Comparison of ENCODE assay signal across 10 mouse cellular contexts in the genomic region with DNA sequence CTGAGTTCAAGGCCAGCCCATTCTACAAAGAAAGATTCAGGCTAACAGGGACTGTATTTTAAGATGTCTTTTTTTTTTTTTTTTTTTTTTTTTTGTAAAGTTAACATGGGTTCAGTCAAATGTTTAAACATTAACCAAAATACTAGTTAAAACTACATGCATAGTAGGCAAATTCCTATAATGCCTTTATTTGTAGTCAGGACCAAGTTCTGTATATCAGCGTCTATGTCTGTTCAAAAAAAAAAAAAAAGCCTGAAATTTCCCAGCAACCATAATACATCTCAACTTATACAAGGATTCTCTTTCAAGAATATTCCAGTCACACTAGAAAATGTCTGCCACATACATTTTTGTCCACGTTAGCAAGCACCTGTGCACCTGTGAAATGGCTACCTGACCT. TPM values are rescaled to one million over a fixed set of nuclear protein-coding genes. Genes with fewer than 3 reads are reported as not detected.
A peak's percentile ranks its signal among the peaks of the same experiment; 100 is the strongest.
DNase-seq lines count a peak whose midpoint lies in the region; ATAC-seq lines count a peak whose summit lies in the region.
"Had no signal": no experiment of that assay in that cellular context is flagged by ENCODE, and none has a peak within 500 bp of the region (broad histone marks: within the 10 kb centered on the region; RNA-seq: fewer than 3 reads in every experiment).

No protein-coding gene starts in this region.

- H3K4me1 ChIP-seq in heart, embryonic 14.5 days (ENCODE audit: control insufficient read depth in 2 of 2, insufficient read depth in 2 of 2, low read length in 2 of 2): peaks cover 10 to 25% of the 10 kb centered on the region in 2 experiments
- no peaks in the 10 kb centered on the region for H3K4me1 ChIP-seq in embryonic facial prominence, embryonic 11.5 days (ENCODE audit: control insufficient read depth, insufficient read depth, low read length)
- H3K4me1 ChIP-seq in hindbrain, embryonic 15.5 days (replicated peaks): peaks cover 44% of the 10 kb centered on the region
- H3K4me1 ChIP-seq in midbrain, embryonic 11.5 days (ENCODE audit: control insufficient read depth, insufficient read depth, low read length): peaks cover 21% of the 10 kb centered on the region

- H3K27me3 ChIP-seq in heart, embryonic 14.5 days (ENCODE audit: control insufficient read depth, insufficient read depth, low read length): no peaks in the 10 kb centered on the region
- H3K27me3 ChIP-seq in embryonic facial prominence, embryonic 11.5 days (ENCODE audit: control insufficient read depth, insufficient read depth, low read length): no peaks in the 10 kb centered on the region
- H3K27me3 ChIP-seq in hindbrain, embryonic 15.5 days: no peaks in the 10 kb centered on the region
- no peaks in the 10 kb centered on the region for H3K27me3 ChIP-seq in midbrain, embryonic 11.5 days (ENCODE audit: control insufficient read depth, insufficient read depth, low read length)

- no peak overlapping the region for H3K27ac ChIP-seq in heart, embryonic 14.5 days (replicated peaks in 1 of 2; ENCODE audit: control insufficient read depth in 1 of 2, insufficient read depth in 1 of 2, low read depth in 2 of 2, low read length in 2 of 2)
- no peak overlapping the region for H3K27ac ChIP-seq in embryonic facial prominence, embryonic 11.5 days (replicated peaks; ENCODE audit: low read depth, low read length)
- H3K27ac ChIP-seq in hindbrain, embryonic 15.5 days (replicated peaks): no peak overlapping the region
- H3K27ac ChIP-seq in midbrain, embryonic 11.5 days (ENCODE audit: low read depth, low read length): no peak overlapping the region

- no peak for ATAC-seq in heart, embryonic 14.5 days (ENCODE audit: insufficient number of reproducible peaks, insufficient read depth, low FRiP score, low read depth)
- ATAC-seq in embryonic facial prominence, embryonic 11.5 days (replicated peaks; ENCODE audit: insufficient number of reproducible peaks, low FRiP score, low TSS enrichment, low read depth): no peak
- no peak for ATAC-seq in hindbrain, embryonic 15.5 days (ENCODE audit: low FRiP score, low read depth)
- no peak for ATAC-seq in midbrain, embryonic 11.5 days (ENCODE audit: low FRiP score)
- no peak for ATAC-seq in cerebellum, adult (ENCODE audit: insufficient number of reproducible peaks, low FRiP score, low TSS enrichment)
- ATAC-seq in megakaryocyte, adult 5-6 weeks (ENCODE audit: poor library complexity, severe bottlenecking): no peak

- DNase-seq in heart, adult 9 months (ENCODE audit: low spot score in 2 of 2): no peak
- no peak for DNase-seq in embryonic facial prominence, embryonic 11.5 days (ENCODE audit: low spot score)
- DNase-seq in midbrain, embryonic 11.5 days (ENCODE audit: low spot score, missing footprints): no peak
- no peak for DNase-seq in kidney, postnatal 25 days
- DNase-seq: layer of hippocampus, postnatal 36 days; thymus, postnatal 25 days had no signal

- H3K4me3 ChIP-seq in heart, embryonic 14.5 days (ENCODE audit: control insufficient read depth in 1 of 2, insufficient read depth in 1 of 2, low read depth in 1 of 2, low read length in 2 of 2): peak overlapping the region in 1 of 2 experiments; percentile 98; a peak in 2 of 4 replicates
- peak overlapping the region; percentile 76; the same call in 1 of the 2 replicates for H3K4me3 ChIP-seq in embryonic facial prominence, embryonic 11.5 days (ENCODE audit: low read depth, low read length)
- H3K4me3 ChIP-seq in hindbrain, embryonic 15.5 days: peak overlapping the region; percentile 98
- H3K4me3 ChIP-seq in midbrain, embryonic 11.5 days (ENCODE audit: low read depth, low read length): peak overlapping the region; percentile 83

- H3K4me2 ChIP-seq in heart, embryonic 14.5 days (ENCODE audit: low read length): peak overlapping the region; percentile 73
- peak overlapping the region; percentile 47 for H3K4me2 ChIP-seq in embryonic facial prominence, embryonic 11.5 days (ENCODE audit: low read depth, low read length)
- H3K4me2 ChIP-seq in hindbrain, embryonic 15.5 days: peak overlapping the region; percentile 61
- peak overlapping the region; percentile 57 for H3K4me2 ChIP-seq in midbrain, embryonic 11.5 days

- no peaks in the 10 kb centered on the region for H3K9me3 ChIP-seq in heart, embryonic 14.5 days (ENCODE audit: control insufficient read depth, low read length)
- H3K9me3 ChIP-seq in embryonic facial prominence, embryonic 11.5 days (replicated peaks; ENCODE audit: control insufficient read depth, low read length): no peaks in the 10 kb centered on the region
- no peaks in the 10 kb centered on the region for H3K9me3 ChIP-seq in hindbrain, embryonic 15.5 days
- H3K9me3 ChIP-seq in midbrain, embryonic 11.5 days (ENCODE audit: control insufficient read depth, low read length): no peaks in the 10 kb centered on the region

- 67% methylated on average over 2 of the region's 2 CpGs for WGBS in heart, embryonic 14.5 days
- 83% methylated on average over 2 of the region's 2 CpGs for WGBS in embryonic facial prominence, embryonic 11.5 days
- WGBS in hindbrain, embryonic 15.5 days: 72% methylated on average over 2 of the region's 2 CpGs
- WGBS in midbrain, embryonic 11.5 days: 82% methylated on average over 2 of the region's 2 CpGs

- peaks cover 25% of the 10 kb centered on the region for H3K36me3 ChIP-seq in heart, embryonic 14.5 days (ENCODE audit: control insufficient read depth, insufficient read depth, low read length)
- 0 out of 2 replicates have a peak, but pooled peaks cover 2% of the 10 kb centered on the region for H3K36me3 ChIP-seq in embryonic facial prominence, embryonic 11.5 days (replicated peaks; ENCODE audit: control insufficient read depth, insufficient read depth, low read depth, low read length)
- H3K36me3 ChIP-seq in hindbrain, embryonic 15.5 days: 0 out of 2 replicates have a peak, but pooled peaks cover 7% of the 10 kb centered on the region
- peaks cover 6% of the 10 kb centered on the region for H3K36me3 ChIP-seq in midbrain, embryonic 11.5 days (ENCODE audit: control insufficient read depth, insufficient read depth, low read length)

- no peak overlapping the region; the same call in 1 of the 2 replicates for H3K9ac ChIP-seq in heart, embryonic 14.5 days (ENCODE audit: low read length)
- peak overlapping the region; percentile 97; the same call in 1 of the 2 replicates for H3K9ac ChIP-seq in embryonic facial prominence, embryonic 11.5 days (replicated peaks; ENCODE audit: low read length)
- no peak overlapping the region for H3K9ac ChIP-seq in hindbrain, embryonic 15.5 days
- H3K9ac ChIP-seq in midbrain, embryonic 11.5 days (ENCODE audit: low read length): no peak overlapping the region

RNA-seq across cellular contexts. Expression of a gene that starts 1.9 kb away (rescaled TPM):
- 38.7 and 42.4 TPM in 2 replicates for polyA plus RNA-seq in heart, embryonic 14.5 days (2014; fragmentation: Nextera tagmentation; extraction: Ambion mirVana)
- polyA plus RNA-seq in embryonic facial prominence, embryonic 11.5 days (2014; fragmentation: Nextera tagmentation; extraction: Ambion mirVana): 49.9 and 56.5 TPM in 2 replicates
- polyA plus RNA-seq in hindbrain, embryonic 15.5 days (2015; fragmentation: Nextera tagmentation; extraction: Ambion mirVana): 42.6 and 46.3 TPM in 2 replicates
- polyA plus RNA-seq in midbrain, embryonic 11.5 days (2014; fragmentation: Nextera tagmentation; extraction: Ambion mirVana): 55.9 and 60.1 TPM in 2 replicates
- 65.2 and 67.0 TPM in 2 replicates for total RNA-seq in megakaryocyte, adult 5-6 weeks (2015)
- 45.4 and 58.5 TPM in 2 replicates for total RNA-seq in megakaryocyte, adult 5-6 weeks (2017)

RNA-seq across cellular contexts. Expression of a gene that starts 47.3 kb away (rescaled TPM):
- 0.78 and 1.1 TPM in 2 replicates for polyA plus RNA-seq in heart, embryonic 14.5 days (2014; fragmentation: Nextera tagmentation; extraction: Ambion mirVana)
- not detected in 2 replicates for polyA plus RNA-seq in embryonic facial prominence, embryonic 11.5 days (2014; fragmentation: Nextera tagmentation; extraction: Ambion mirVana)
- polyA plus RNA-seq in hindbrain, embryonic 15.5 days (2015; fragmentation: Nextera tagmentation; extraction: Ambion mirVana): 0.36 and 0.56 TPM in 2 replicates
- polyA plus RNA-seq in midbrain, embryonic 11.5 days (2014; fragmentation: Nextera tagmentation; extraction: Ambion mirVana): not detected in 2 replicates
- not detected in 2 replicates for total RNA-seq in megakaryocyte, adult 5-6 weeks (2015)
- not detected in 2 replicates for total RNA-seq in megakaryocyte, adult 5-6 weeks (2017)
- total RNA-seq: layer of hippocampus, postnatal 36 days had no signal
